Mouse (Mus musculus) intestine, embryonic 16.5 days (tissue): ENCODE data around the gene Spag5. TPM values are rescaled to one million over a fixed set of nuclear protein-coding genes. Genes with fewer than 3 reads are reported as not detected.

Source experiments
- ATAC-seq: fragments of 200-750 bp; cut with Nextera tagmentation; 2 replicates; pipeline ENCODE4 v1.8.0; 2017; ENCODE audit warnings: moderate TSS enrichment, moderate library complexity
- H3K27ac ChIP-seq: fragments of 300-500 bp; sonication (generic); 2 replicates; pipeline ENCODE4 v1.5.1; 2014; ENCODE audit warnings: mild to moderate bottlenecking, low read length
- H3K27me3 ChIP-seq: fragments of 300-500 bp; sonication (generic); replicated peaks from 2 replicates; pipeline ENCODE4 v1.6.1; 2014; ENCODE audit warnings: low read length, control low read depth, mixed read lengths; ENCODE audit not compliant: control insufficient read depth, insufficient read depth
- H3K36me3 ChIP-seq: fragments of 300-500 bp; sonication (generic); 2 replicates; pipeline ENCODE4 v1.6.1; 2014; ENCODE audit warnings: low read length, control low read depth; ENCODE audit not compliant: control insufficient read depth, insufficient read depth
- H3K4me1 ChIP-seq: fragments of 300-500 bp; sonication (generic); 2 replicates; pipeline ENCODE4 v1.6.1; 2014; ENCODE audit warnings: low read length, control low read depth, mixed read lengths; ENCODE audit not compliant: control insufficient read depth, insufficient read depth
- H3K4me2 ChIP-seq: fragments of 300-500 bp; sonication (generic); 2 replicates; pipeline ENCODE4 v1.6.1; 2014; ENCODE audit warnings: low read depth, low read length, control low read depth
- H3K4me3 ChIP-seq: fragments of 300-500 bp; sonication (generic); 2 replicates; pipeline ENCODE4 v1.5.1; 2014; ENCODE audit warnings: mild to moderate bottlenecking, low read length
- H3K9ac ChIP-seq: fragments of 300-500 bp; sonication (generic); 2 replicates; pipeline ENCODE4 v1.6.1; 2014; ENCODE audit warnings: low read depth, low read length
- H3K9me3 ChIP-seq: fragments of 300-500 bp; sonication (generic); 2 replicates; pipeline ENCODE4 v1.6.1; 2016; ENCODE audit warnings: low read length, control low read depth; ENCODE audit not compliant: control insufficient read depth
- WGBS: fragments of 180-500 bp; shearing (Covaris S2); extraction: QIAGEN DNeasy Blood & Tissue Kit; methylation state at CpG from one replicate; pipeline ENCODE4 v1.1.7; 2014; 5-methylcytosine and 5-hydroxymethylcytosine counted together
- polyA plus RNA-seq: library from polyadenylated mRNA; unstranded; fragments of >200 nt; fragmentation: Nextera tagmentation; extraction: Ambion mirVana; gene quantifications from 2 replicates; pipeline ENCODE4 v1.2.1, GENCODE M21; 2015

Spag5 gene
- polyA plus RNA-seq, 1 experiment from 2014 or later, result 27.3 TPM

DNA sequence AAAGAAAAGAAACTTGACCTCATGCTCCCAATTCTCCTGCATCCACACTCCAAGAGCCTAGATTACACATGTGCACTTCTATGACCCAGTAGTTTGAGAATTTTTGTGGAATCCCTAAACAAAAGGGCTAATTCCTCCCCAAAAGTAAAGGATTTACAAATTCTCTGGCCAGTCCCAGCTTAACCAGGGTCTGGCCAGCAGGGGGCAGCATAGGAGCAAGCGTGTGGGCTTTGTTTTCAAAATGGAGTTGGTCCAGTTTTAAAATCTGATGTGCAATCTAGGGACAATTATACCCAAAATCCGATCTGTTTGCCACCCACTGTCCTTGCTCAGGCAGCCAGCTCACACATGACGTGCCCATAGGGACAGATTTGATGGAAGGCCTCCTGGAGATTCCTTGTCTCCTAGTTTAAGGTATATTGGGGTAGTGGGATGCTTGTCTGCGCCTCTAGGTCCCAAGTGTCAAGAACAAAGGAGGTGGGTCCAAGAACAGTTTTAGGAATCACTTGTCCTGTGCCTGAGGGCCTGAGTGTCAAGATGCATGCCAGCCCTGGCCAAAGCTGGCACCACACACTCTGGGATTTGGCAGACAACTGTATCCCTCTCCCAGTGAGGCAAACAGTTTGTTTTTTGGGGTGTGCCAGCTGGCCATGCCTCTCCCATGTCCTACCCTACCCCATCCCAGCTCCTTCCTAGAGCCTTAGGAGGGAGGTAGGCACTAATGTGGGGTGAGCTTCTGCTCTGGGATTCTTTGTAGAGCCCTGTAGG, 54.3 kb downstream of the Spag5 start:
- ATAC-seq, result no peak
- Histone ChIP-seq H3K4me2 (no peak overlapping the region), H3K4me3 (no peak overlapping the region), H3K27me3 (no peaks in the 10 kb centered on the region), H3K4me1 (no peaks in the 10 kb centered on the region), H3K27ac (no peak overlapping the region), H3K9me3 (no peaks in the 10 kb centered on the region), H3K36me3 (no peaks in the 10 kb centered on the region), H3K9ac (no peak overlapping the region)
- WGBS, result 37% methylated on average over 4 of the region's 4 CpGs

DNA sequence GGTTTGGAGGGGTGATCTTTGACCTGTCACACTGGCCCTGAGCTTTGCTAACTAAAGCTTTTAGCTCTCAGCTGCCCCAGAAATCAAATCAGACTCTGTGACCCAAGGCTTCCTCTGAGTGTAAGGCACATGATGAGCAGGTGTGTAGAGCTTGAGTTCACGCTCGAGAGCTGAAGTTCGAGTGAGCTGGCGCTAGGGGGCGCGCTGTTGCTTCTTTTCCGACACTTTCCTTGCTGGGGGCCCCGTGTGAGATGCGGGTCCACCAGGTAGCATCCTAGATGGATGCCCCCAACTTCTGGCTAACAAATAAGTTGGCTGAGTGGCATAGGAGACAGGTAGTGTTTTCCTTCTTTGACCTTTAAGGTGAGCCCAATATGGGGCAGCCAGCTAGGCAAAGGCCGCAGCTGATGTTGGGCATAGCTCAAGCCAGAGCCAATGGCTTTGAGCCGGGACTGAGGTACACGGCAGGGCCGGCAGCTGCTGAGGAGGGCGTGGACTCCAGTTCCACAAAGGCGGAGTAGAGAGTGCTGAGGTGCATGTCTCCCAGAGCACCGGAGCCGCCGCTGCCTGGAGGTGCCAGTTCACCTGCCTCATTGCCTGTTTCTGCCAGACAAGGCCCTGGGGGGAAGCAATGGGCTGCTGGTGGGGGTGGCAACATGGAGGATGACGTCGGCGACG, 57.1 kb downstream of the Spag5 start:
- Histone ChIP-seq H3K4me3 (no peak overlapping the region), H3K9me3 (no peaks in the 10 kb centered on the region), H3K36me3 (no peaks in the 10 kb centered on the region), H3K27me3 (no peaks in the 10 kb centered on the region), H3K27ac (no peak overlapping the region), H3K4me1 (peaks cover 4% of the 10 kb centered on the region), H3K9ac (no peak overlapping the region), H3K4me2 (no peak overlapping the region)
- WGBS, result 16% methylated on average over 22 of the region's 22 CpGs
- peak; percentile 26; the same call in 1 of the 2 replicates for ATAC-seq

DNA sequence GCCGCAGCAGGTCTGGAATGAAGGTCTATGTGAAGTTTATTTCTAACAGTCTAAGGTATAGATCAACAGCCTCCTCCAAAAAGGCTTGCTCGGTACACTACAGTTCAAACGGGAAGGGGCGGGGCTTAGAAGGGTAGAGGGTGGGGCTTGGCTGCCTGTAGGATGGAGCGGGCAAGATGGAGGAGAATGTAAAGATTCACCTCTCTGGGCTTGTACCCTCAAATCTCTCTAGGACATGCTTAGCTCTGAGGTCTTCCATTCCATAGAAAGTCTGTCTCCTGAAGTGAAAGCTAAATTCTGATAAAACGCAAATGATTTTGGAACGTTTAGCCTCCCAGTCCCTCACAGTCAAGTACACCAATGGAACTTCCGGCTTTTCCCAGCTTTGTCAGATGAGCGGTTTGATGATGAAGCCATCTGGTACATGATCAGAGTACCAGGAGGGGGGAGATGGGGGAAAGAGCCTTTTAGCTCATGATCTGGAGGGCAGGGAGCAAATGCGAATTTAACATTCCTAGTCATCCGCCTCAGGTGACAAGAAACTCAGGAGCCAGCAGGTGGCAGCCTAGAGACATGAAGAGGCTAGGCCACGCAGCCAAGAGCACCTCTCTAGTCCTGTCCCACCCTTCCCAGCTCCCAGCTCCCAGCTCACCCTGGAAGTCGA, 58.9 kb downstream of the Spag5 start:
- H3K27ac ChIP-seq, result no peak overlapping the region
- H3K9me3 ChIP-seq, result no peaks in the 10 kb centered on the region
- H3K4me1 ChIP-seq, result peaks cover 18% of the 10 kb centered on the region
- H3K36me3 ChIP-seq, result no peaks in the 10 kb centered on the region
- ATAC-seq, result peak; percentile 51
- WGBS, result 12% methylated on average over 13 of the region's 13 CpGs
- peak overlapping the region; percentile 53 for H3K4me2 ChIP-seq
- peak overlapping the region; percentile 40 for H3K4me3 ChIP-seq
- H3K27me3 ChIP-seq, result no peaks in the 10 kb centered on the region
- H3K9ac ChIP-seq, result peak overlapping the region; percentile 46; the same call in 1 of the 2 replicates

DNA sequence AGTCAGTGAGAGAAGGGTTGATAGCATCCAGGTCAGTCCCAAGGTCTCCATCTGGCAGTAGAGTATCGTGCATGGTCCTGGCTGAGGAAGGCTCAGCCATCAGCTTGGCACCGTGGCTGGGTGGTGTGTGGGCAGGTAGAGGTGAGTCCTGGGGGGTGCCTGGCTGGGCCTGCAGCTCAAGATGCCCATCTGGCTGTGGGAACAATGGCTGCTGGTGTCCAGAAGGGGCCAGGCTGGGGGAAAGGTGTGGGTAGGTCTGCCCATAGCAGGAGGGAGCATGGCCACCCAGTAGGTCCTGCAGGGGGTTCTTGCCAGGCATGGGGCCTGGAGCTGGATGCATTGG, 59.4 kb downstream of the Spag5 start:
- no peaks in the 10 kb centered on the region for H3K27me3 ChIP-seq
- H3K9ac ChIP-seq, result peak overlapping the region; percentile 12; the same call in 1 of the 2 replicates
- H3K27ac ChIP-seq, result no peak overlapping the region
- H3K9me3 ChIP-seq, result no peaks in the 10 kb centered on the region
- H3K4me1 ChIP-seq, result peaks cover 18% of the 10 kb centered on the region
- WGBS, result 51% methylated on average over 2 of the region's 2 CpGs
- no peak for ATAC-seq
- H3K4me3 ChIP-seq, result no peak overlapping the region
- H3K36me3 ChIP-seq, result no peaks in the 10 kb centered on the region
- no peak overlapping the region for H3K4me2 ChIP-seq

DNA sequence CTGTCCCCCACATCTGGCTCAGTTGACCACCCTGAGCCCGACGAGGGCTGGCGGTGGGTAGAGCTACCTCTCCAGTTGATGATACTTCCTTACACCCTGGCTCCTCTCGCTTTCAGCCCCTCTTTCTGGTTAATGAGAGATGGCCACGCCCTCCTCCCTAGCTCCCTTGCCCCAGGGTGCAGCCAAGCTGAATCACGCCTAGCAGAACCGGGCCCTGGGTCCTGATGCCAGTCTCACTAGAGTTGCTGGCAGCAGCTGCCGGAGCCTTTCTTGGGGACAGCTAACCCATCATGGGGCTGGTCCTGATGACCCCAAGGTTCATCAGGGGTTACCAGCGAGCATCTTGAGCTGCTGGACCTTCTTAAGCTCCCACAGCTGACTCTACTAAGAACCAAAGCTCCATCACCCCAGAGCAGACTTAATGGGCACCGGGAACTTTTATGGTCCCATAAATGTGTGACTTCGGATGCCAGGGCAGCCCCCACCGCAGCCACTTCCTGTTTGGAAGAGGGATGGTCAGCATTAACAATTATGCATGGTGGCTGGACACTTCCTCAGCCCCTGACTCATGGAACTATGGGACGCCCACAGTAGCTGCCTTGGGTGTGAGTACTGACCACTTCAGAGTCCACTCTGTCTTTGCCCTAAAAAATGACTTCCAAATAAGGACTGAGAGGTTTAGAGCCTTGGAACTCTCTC, 62.1 kb downstream of the Spag5 start:
- H3K36me3 ChIP-seq, result no peaks in the 10 kb centered on the region
- no peak overlapping the region for H3K4me3 ChIP-seq
- H3K27ac ChIP-seq, result peak overlapping the region; percentile 68
- ATAC-seq, result no peak
- H3K9ac ChIP-seq, result no peak overlapping the region
- H3K4me2 ChIP-seq, result no peak overlapping the region
- no peaks in the 10 kb centered on the region for H3K9me3 ChIP-seq
- H3K27me3 ChIP-seq, result no peaks in the 10 kb centered on the region
- 61% methylated on average over 13 of the region's 13 CpGs for WGBS
- H3K4me1 ChIP-seq, result peaks cover 23% of the 10 kb centered on the region

DNA sequence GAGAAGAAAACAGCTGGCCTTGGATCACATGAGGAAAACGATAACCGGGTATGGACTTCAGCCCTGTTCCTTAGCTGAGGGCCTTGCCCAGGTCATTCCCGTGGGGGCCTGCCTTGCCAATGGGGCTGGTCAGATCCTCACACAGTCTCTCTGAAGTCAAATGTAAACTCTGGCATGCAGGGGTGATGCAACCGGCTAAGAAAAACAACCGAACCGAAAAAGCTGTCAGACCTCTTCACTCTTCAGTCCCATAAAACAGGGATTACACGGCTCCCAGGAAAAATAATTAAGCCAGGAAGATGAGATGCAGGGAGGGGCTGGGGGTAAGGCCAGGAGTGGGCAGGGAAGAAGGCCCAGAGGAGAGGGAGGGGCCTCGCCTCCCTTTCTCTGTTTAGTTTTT, 62.8 kb downstream of the Spag5 start:
- ATAC-seq, result peak; percentile 74
- peak overlapping the region; percentile 68 for H3K27ac ChIP-seq
- H3K4me2 ChIP-seq, result 0 out of 2 replicates have a peak overlapping the region, but pooled peaks have one; percentile 11

DNA sequence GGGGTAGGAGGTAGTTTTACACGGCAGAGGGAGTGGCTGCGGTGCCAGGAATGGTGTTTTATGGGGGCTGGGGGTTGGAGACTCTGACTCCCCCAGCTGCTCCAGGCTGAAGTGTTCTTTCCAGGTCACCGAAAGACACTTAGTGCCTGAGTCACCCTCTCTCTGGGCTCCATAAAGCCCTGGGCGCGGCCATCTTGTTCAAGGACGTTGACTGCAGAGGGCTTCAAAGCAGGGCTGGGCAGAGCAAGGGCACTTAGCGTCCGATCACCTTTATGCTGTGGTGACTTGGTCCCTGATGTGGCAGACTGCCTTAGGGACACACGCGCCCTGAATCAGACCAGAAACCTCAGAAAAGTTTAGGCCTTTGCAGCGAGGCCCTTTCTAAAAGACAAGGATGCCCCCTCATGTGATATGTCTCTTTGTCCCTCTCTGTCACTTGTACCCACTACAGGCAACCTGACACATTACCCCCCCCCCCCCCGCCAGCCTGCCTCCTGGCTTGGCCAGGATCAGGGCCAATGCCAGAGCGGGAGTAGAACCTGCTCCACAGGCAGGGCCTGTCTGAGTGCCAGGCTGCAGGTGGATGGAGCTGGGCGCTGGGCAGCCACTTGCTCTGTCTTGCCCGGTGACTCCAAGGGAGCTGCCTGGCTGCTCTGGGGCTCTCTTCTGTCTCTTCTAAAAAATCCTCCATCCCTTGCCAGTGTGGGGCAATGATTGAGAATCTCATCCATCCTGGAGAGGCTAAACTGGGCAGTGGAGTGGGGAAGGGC, 66.3 kb downstream of the Spag5 start:
- no peak for ATAC-seq
- H3K27ac ChIP-seq, result no peak overlapping the region
- 71% methylated on average over 15 of the region's 15 CpGs for WGBS

More for the DNA sequence above, 62.8 kb downstream of the Spag5 start:
- H3K9me3 ChIP-seq, result no peaks in the 10 kb centered on the region
- no peaks in the 10 kb centered on the region for H3K36me3 ChIP-seq
- peak overlapping the region; percentile 21; the same call in 1 of the 2 replicates for H3K9ac ChIP-seq
- H3K27me3 ChIP-seq, result no peaks in the 10 kb centered on the region
- WGBS, result 23% methylated on average over 8 of the region's 8 CpGs
- H3K4me3 ChIP-seq, result no peak overlapping the region
- H3K4me1 ChIP-seq, result peaks cover 24% of the 10 kb centered on the region

DNA sequence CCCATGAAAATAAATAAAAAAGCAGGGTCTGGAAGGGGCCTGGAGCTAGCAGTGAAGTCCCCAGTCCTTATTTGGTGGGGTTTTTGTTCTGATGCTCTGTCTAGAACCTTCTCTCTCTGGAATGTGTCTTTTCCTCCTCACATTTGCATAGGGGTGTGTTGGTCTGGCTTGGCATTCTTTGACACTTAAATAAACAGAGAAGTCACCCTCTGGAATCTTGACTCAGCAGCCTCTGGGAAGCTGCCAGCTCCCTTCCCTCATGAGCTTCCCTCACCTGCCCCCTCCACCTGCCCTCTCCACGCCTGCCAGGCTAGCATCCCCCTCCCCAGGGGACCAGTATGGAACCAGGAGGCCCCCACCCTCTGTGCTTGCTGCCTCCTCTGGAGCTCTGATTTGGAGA, 69.1 kb downstream of the Spag5 start:
- no peak overlapping the region for H3K4me2 ChIP-seq
- H3K4me3 ChIP-seq, result no peak overlapping the region
- no peak overlapping the region for H3K9ac ChIP-seq
- H3K27ac ChIP-seq, result peak overlapping the region; percentile 6; the same call in 1 of the 2 replicates
- no peaks in the 10 kb centered on the region for H3K9me3 ChIP-seq
- 45% methylated on average over 1 of the region's 1 CpGs for WGBS
- H3K27me3 ChIP-seq, result no peaks in the 10 kb centered on the region
- 0 out of 2 replicates have a peak, but pooled peaks have one; percentile 4 for ATAC-seq
- no peaks in the 10 kb centered on the region for H3K36me3 ChIP-seq
- peaks cover 26% of the 10 kb centered on the region for H3K4me1 ChIP-seq

More for the DNA sequence above, 66.3 kb downstream of the Spag5 start:
- H3K27me3 ChIP-seq, result no peaks in the 10 kb centered on the region
- H3K4me1 ChIP-seq, result peaks cover 39% of the 10 kb centered on the region
- no peaks in the 10 kb centered on the region for H3K9me3 ChIP-seq
- H3K9ac ChIP-seq, result no peak overlapping the region
- H3K4me2 ChIP-seq, result no peak overlapping the region
- no peaks in the 10 kb centered on the region for H3K36me3 ChIP-seq
- H3K4me3 ChIP-seq, result no peak overlapping the region
